Mouse (Mus musculus) megakaryocyte, embryonic 14.5 days (primary cell): ENCODE measurements at regions not wholly inside any gene's neighbourhood (a gene's known extent, or its start where the extent isn't known, plus 50 kb on each side); places are given as distances from the start of the nearest gene placed in this dataset.

ENCODE experiments used
- FLI1 ChIP-seq: IDR thresholded peaks from 2 replicates; pipeline ENCODE4 v1.6.1; 2012; ENCODE audit warnings: low read length, inconsistent platforms, mixed read lengths
- GATA1 ChIP-seq: IDR thresholded peaks from 3 replicates; pipeline ENCODE4 v1.6.1; 2012; ENCODE audit warnings: mixed read lengths, low read length, inconsistent platforms, borderline replicate concordance

- TF ChIP-seq GATA1, result no peak
- no peak for TF ChIP-seq FLI1
These were observed 133.5 kb upstream of the Hnrnpa3 start for GRCm38 (mm10) chr2:75525562-75525961.
